ENCODE assay signal across 19 mouse cellular contexts in genomic region chr4:114912705-114913593, GRCm38 (mm10). TPM values are rescaled to one million over a fixed set of nuclear protein-coding genes. Genes with fewer than 3 reads are reported as not detected.
DNase-seq lines count a peak whose midpoint lies in the region; ATAC-seq and TF ChIP-seq lines count a peak whose summit lies in the region.
"Had no signal": no experiment of that assay in that cellular context is flagged by ENCODE, and none has a peak within 500 bp of the region (broad histone marks: within the 10 kb centered on the region; RNA-seq: fewer than 3 reads in every experiment).

No protein-coding gene starts in this region.

- peak overlapping the region; percentile 35 for H3K4me2 ChIP-seq in kidney, postnatal 0 days (ENCODE audit: low read length)
- H3K4me2 ChIP-seq in limb, embryonic 13.5 days (replicated peaks) = peak overlapping the region; percentile 38

- no peak for DNase-seq in kidney, postnatal 0 days (ENCODE audit: low spot score)
- no peak for DNase-seq in kidney, adult 11 months
- DNase-seq in ZHBTc4 (ENCODE audit: low read depth, low spot score) = peak; percentile 35
- peak; percentile 45 for DNase-seq in embryo, embryonic 9.5 days (ENCODE audit: extremely low spot score)
- no peak for DNase-seq in adrenal gland, postnatal 4 days (ENCODE audit: low spot score in 2 of 2)
- DNase-seq: cerebellum, adult 8-10 months; thymus, adult 18-20 months had no signal

- peaks cover 11% of the 10 kb centered on the region; the same call in 1 of the 2 replicates for H3K4me1 ChIP-seq in kidney, postnatal 0 days (replicated peaks; ENCODE audit: insufficient read depth, low read length)
- peaks cover 19% of the 10 kb centered on the region for H3K4me1 ChIP-seq in limb, embryonic 13.5 days

- no peak overlapping the region for H3K27ac ChIP-seq in kidney, postnatal 0 days
- H3K27ac ChIP-seq in limb, embryonic 13.5 days = no peak overlapping the region
- H3K27ac ChIP-seq: heart, adult 2 months; liver, embryonic 14.5 days had no signal

- H3K27me3 ChIP-seq in kidney, postnatal 0 days (ENCODE audit: insufficient read depth, low read length) = peaks cover 27% of the 10 kb centered on the region; the same call in 1 of the 2 replicates
- peaks cover 99% of the 10 kb centered on the region for H3K27me3 ChIP-seq in limb, embryonic 13.5 days

- H3K9ac ChIP-seq in kidney, postnatal 0 days (ENCODE audit: low read depth, low read length) = no peak overlapping the region
- H3K9ac ChIP-seq in limb, embryonic 13.5 days = no peak overlapping the region; the same call in 1 of the 2 replicates
- H3K9ac ChIP-seq: liver, embryonic 14.5 days had no signal

- ATAC-seq in kidney, postnatal 0 days (replicated peaks; ENCODE audit: low FRiP score, low read depth) = no peak
- ATAC-seq in limb, embryonic 13.5 days (ENCODE audit: low FRiP score, low read depth) = no peak
- ATAC-seq in cerebellum, adult (ENCODE audit: insufficient number of reproducible peaks, low FRiP score, low TSS enrichment) = no peak
- ATAC-seq: CD4-positive, CD25-positive, alpha-beta regulatory T cell, adult 4 months; inflammation-experienced regulatory T-cells, adult 6 months had no signal

- no peak overlapping the region for H3K4me3 ChIP-seq in kidney, postnatal 0 days (replicated peaks; ENCODE audit: low read depth, low read length)
- H3K4me3 ChIP-seq in limb, embryonic 13.5 days = peak overlapping the region; percentile 20
- H3K4me3 ChIP-seq: heart, adult 2 months had no signal

- WGBS in kidney, postnatal 0 days = 28% methylated on average over 35 of the region's 35 CpGs
- WGBS in limb, embryonic 13.5 days = 4% methylated on average over 35 of the region's 35 CpGs

- H3K36me3 ChIP-seq in kidney, postnatal 0 days (ENCODE audit: insufficient read depth, low read length) = no peaks in the 10 kb centered on the region; the same call in 1 of the 2 replicates
- H3K36me3 ChIP-seq in limb, embryonic 13.5 days = no peaks in the 10 kb centered on the region

- H3K9me3 ChIP-seq in kidney, postnatal 0 days (replicated peaks; ENCODE audit: low read length) = no peaks in the 10 kb centered on the region
- no peaks in the 10 kb centered on the region for H3K9me3 ChIP-seq in limb, embryonic 13.5 days

- no peak for TF ChIP-seq CTCF in kidney, postnatal 0 days (IDR thresholded peaks at IDR 0.05; ENCODE audit: low read depth)

RNA-seq across cellular contexts. Expression of gene Foxd2, which starts 4.3 kb away (rescaled TPM):
- 3.9 and 6.3 TPM in 2 replicates for polyA plus RNA-seq in kidney, postnatal 0 days (2015; fragmentation: Nextera tagmentation; extraction: Ambion mirVana)
- 1.3 and 1.9 TPM in 2 replicates for polyA plus RNA-seq in limb, embryonic 13.5 days (2015; fragmentation: Nextera tagmentation; extraction: Ambion mirVana)
- 1 to 10 TPM; 4.0 to 5.1 TPM for total RNA-seq in adrenal gland, postnatal 4 days (2021)

RNA-seq across cellular contexts. Expression of gene Foxe3, which starts 12.9 kb away (rescaled TPM):
- polyA plus RNA-seq in kidney, postnatal 0 days (2015; fragmentation: Nextera tagmentation; extraction: Ambion mirVana) = not detected in 2 replicates
- polyA plus RNA-seq in limb, embryonic 13.5 days (2015; fragmentation: Nextera tagmentation; extraction: Ambion mirVana) = not detected in 2 replicates
- total RNA-seq in adrenal gland, postnatal 4 days (2021) = not detected
- total RNA-seq: gastrocnemius, adult 8-10 months; heart, adult 2 months; heart, postnatal 25 days; layer of hippocampus, adult 18-20 months; left cerebral cortex, postnatal 10 days; monocyte, adult 5-6 weeks had no signal
- polyA plus RNA-seq: CD4-positive, CD25-positive, alpha-beta regulatory T cell, adult 4 months; forebrain, embryonic 16.5 days; heart, adult 2 months; inflammation-experienced regulatory T-cells, adult 6 months; liver, embryonic 14.5 days had no signal

Comparison
In these comparisons a context has a peak if more than half of its experiments do, and no peak if none do; other contexts are left out.
1. DNase-seq: peak in ZHBTc4 (single experiment) and embryo, embryonic 9.5 days (single experiment); none in kidney, postnatal 0 days (single experiment), kidney, adult 11 months (single experiment) and adrenal gland, postnatal 4 days (0 of 2).